8 mouse cellular contexts compared by ENCODE assay signal in genomic region chr7:92876066-92876465, GRCm38 (mm10). TPM values are rescaled to one million over a fixed set of nuclear protein-coding genes. Genes with fewer than 3 reads are reported as not detected.
DNase-seq lines count a peak whose midpoint lies in the region; ATAC-seq and TF ChIP-seq lines count a peak whose summit lies in the region.

No protein-coding gene starts in this region.

- H3K4me3 ChIP-seq in lung, embryonic 16.5 days (ENCODE audit: low read length): peak overlapping the region; percentile 66
- no peak overlapping the region for H3K4me3 ChIP-seq in lung, adult 2 months (replicated peaks; ENCODE audit: extremely low read depth, low read depth, low read length)
- peak overlapping the region; percentile 81 for H3K4me3 ChIP-seq in embryonic fibroblast, embryonic 13.5 days (ENCODE audit: insufficient read depth, low read length)
- H3K4me3 ChIP-seq in hindbrain, postnatal 0 days (ENCODE audit: low read length): no peak overlapping the region

- H3K4me2 ChIP-seq in lung, embryonic 16.5 days (ENCODE audit: low read depth, low read length): peak overlapping the region; percentile 70
- peak overlapping the region; percentile 64 for H3K4me2 ChIP-seq in hindbrain, postnatal 0 days (ENCODE audit: low read depth, low read length)

- peak overlapping the region; percentile 83 for H3K9ac ChIP-seq in lung, embryonic 16.5 days (ENCODE audit: low read length)
- H3K9ac ChIP-seq in hindbrain, postnatal 0 days (replicated peaks; ENCODE audit: low read length): no peak overlapping the region

- ATAC-seq in lung, embryonic 16.5 days (ENCODE audit: low read depth): no peak
- ATAC-seq in hindbrain, postnatal 0 days: no peak

- no peaks in the 10 kb centered on the region for H3K9me3 ChIP-seq in lung, embryonic 16.5 days (ENCODE audit: control insufficient read depth, low read length)
- no peaks in the 10 kb centered on the region for H3K9me3 ChIP-seq in hindbrain, postnatal 0 days (ENCODE audit: low read length)

- TF ChIP-seq POLR2A in lung, adult 2 months (IDR thresholded peaks at IDR 0.05; ENCODE audit: borderline replicate concordance, extremely low read depth, low read depth, low read length): no peak
- TF ChIP-seq POLR2A in embryonic fibroblast, embryonic 13.5 days (IDR thresholded peaks at IDR 0.05; ENCODE audit: low read depth, low read length): no peak

- H3K27ac ChIP-seq in lung, embryonic 16.5 days (ENCODE audit: low read length): peak overlapping the region; percentile 54
- H3K27ac ChIP-seq in embryonic fibroblast, embryonic 13.5 days (ENCODE audit: insufficient read depth, low read length): peak overlapping the region; percentile 44; the same call in 1 of the 2 replicates
- no peak overlapping the region; the same call in 1 of the 2 replicates for H3K27ac ChIP-seq in hindbrain, postnatal 0 days

- DNase-seq in lung, adult 2 months: no peak
- DNase-seq in hindbrain, postnatal 0 days (ENCODE audit: low spot score): peak; percentile 65
- peak; percentile 5 for DNase-seq in lung, postnatal 14 days
- no peak for DNase-seq in left cerebral cortex, postnatal 14 days (ENCODE audit: low spot score in 2 of 2)
- DNase-seq in layer of hippocampus, postnatal 36 days: no peak
- no peak for DNase-seq in frontal cortex, adult 2 months (ENCODE audit: extremely low spot score in 1 of 2, low spot score in 1 of 2)

- no peaks in the 10 kb centered on the region for H3K36me3 ChIP-seq in lung, embryonic 16.5 days (ENCODE audit: control insufficient read depth, insufficient read depth, low read length)
- H3K36me3 ChIP-seq in hindbrain, postnatal 0 days (ENCODE audit: insufficient read depth, low read length): no peaks in the 10 kb centered on the region

- peaks cover 15% of the 10 kb centered on the region for H3K4me1 ChIP-seq in lung, embryonic 16.5 days (replicated peaks; ENCODE audit: control insufficient read depth, insufficient read depth, low read length)
- H3K4me1 ChIP-seq in lung, adult 2 months (ENCODE audit: control insufficient read depth, insufficient read depth, low read length): peaks cover 6% of the 10 kb centered on the region
- H3K4me1 ChIP-seq in embryonic fibroblast, embryonic 13.5 days (ENCODE audit: control insufficient read depth, insufficient read depth, low read length): no peaks in the 10 kb centered on the region
- H3K4me1 ChIP-seq in hindbrain, postnatal 0 days (ENCODE audit: insufficient read depth, low read length): no peaks in the 10 kb centered on the region; the same call in 1 of the 2 replicates

- TF ChIP-seq CTCF in lung, adult 2 months (IDR thresholded peaks at IDR 0.05; ENCODE audit: insufficient read depth, low read length): no peak
- TF ChIP-seq CTCF in embryonic fibroblast, embryonic 13.5 days (IDR thresholded peaks at IDR 0.05; ENCODE audit: borderline replicate concordance, insufficient read depth, low read length): no peak
- no peak for TF ChIP-seq CTCF in hindbrain, postnatal 0 days (IDR thresholded peaks at IDR 0.05; ENCODE audit: low read depth)

- intact Hi-C loops in left cerebral cortex, postnatal 14 days (cut with DNase I): no loop called here

- no peaks in the 10 kb centered on the region for H3K27me3 ChIP-seq in lung, embryonic 16.5 days (ENCODE audit: control insufficient read depth, insufficient read depth, low read depth, low read length)
- H3K27me3 ChIP-seq in hindbrain, postnatal 0 days (ENCODE audit: insufficient read depth, low read length): no peaks in the 10 kb centered on the region

- 24% methylated on average over 3 of the region's 3 CpGs for WGBS in lung, embryonic 16.5 days
- 16% methylated on average over 3 of the region's 3 CpGs for WGBS in lung, adult 2 months
- 28% methylated on average over 3 of the region's 3 CpGs for WGBS in hindbrain, postnatal 0 days

RNA-seq across cellular contexts. Expression of gene Prcp, which starts 1.8 kb away (rescaled TPM):
- 42.5 and 43.1 TPM in 2 replicates for polyA plus RNA-seq in lung, embryonic 16.5 days (2015; fragmentation: Nextera tagmentation; extraction: Ambion mirVana)
- 25.4 and 32.5 TPM in 2 replicates for polyA plus RNA-seq in lung, adult 2 months (2012; rRNA removed)
- 73.0 and 77.9 TPM in 2 replicates for polyA plus RNA-seq in embryonic fibroblast, embryonic 13.5 days (2011; ENCODE audit: insufficient read length, low read depth, missing spikeins)
- total RNA-seq in hindbrain, postnatal 0 days (2014; rRNA removed): 19.2 and 23.2 TPM in 2 replicates
- 13.3 and 14.3 TPM in 2 replicates for polyA plus RNA-seq in hindbrain, postnatal 0 days (2015; fragmentation: Nextera tagmentation; extraction: Ambion mirVana)
- 10 to 100 TPM in 1 of 2 experiments, 1 to 10 TPM in 1; 9.0 to 11.3 TPM for total RNA-seq in left cerebral cortex, postnatal 14 days (2021)
- total RNA-seq in layer of hippocampus, postnatal 36 days (2021): 1 to 10 TPM; 7.5 to 8.2 TPM
- 8.0 and 9.8 TPM in 2 replicates for polyA plus RNA-seq in frontal cortex, adult 2 months (2012; rRNA removed)

RNA-seq across cellular contexts. Expression of gene Ddias, which starts 2.0 kb away (rescaled TPM):
- polyA plus RNA-seq in lung, embryonic 16.5 days (2015; fragmentation: Nextera tagmentation; extraction: Ambion mirVana): 13.9 and 15.1 TPM in 2 replicates
- 0.03 and 0.07 TPM in 2 replicates for polyA plus RNA-seq in lung, adult 2 months (2012; rRNA removed)
- polyA plus RNA-seq in embryonic fibroblast, embryonic 13.5 days (2011; ENCODE audit: insufficient read length, low read depth, missing spikeins): 26.8 and 31.0 TPM in 2 replicates
- total RNA-seq in hindbrain, postnatal 0 days (2014; rRNA removed): 1.4 and 1.8 TPM in 2 replicates
- polyA plus RNA-seq in hindbrain, postnatal 0 days (2015; fragmentation: Nextera tagmentation; extraction: Ambion mirVana): 3.5 and 3.8 TPM in 2 replicates
- under 1 TPM; 0.68 to 0.87 TPM for total RNA-seq in left cerebral cortex, postnatal 14 days (2021)
- under 1 TPM; 0.42 to 0.78 TPM for total RNA-seq in layer of hippocampus, postnatal 36 days (2021)
- 0.40 and 0.44 TPM in 2 replicates for polyA plus RNA-seq in frontal cortex, adult 2 months (2012; rRNA removed)

Comparison
In these comparisons a context has a peak if more than half of its experiments do, and no peak if none do; other contexts are left out.
1. H3K4me3 ChIP-seq: peak in lung, embryonic 16.5 days (single experiment) and embryonic fibroblast, embryonic 13.5 days (single experiment); none in lung, adult 2 months (single experiment) and hindbrain, postnatal 0 days (single experiment).
2. DNase-seq: peak in hindbrain, postnatal 0 days (single experiment) and lung, postnatal 14 days (single experiment); none in lung, adult 2 months (single experiment), left cerebral cortex, postnatal 14 days (0 of 2), layer of hippocampus, postnatal 36 days (0 of 2) and frontal cortex, adult 2 months (0 of 2).